Mouse (Mus musculus) embryonic facial prominence, embryonic 12.5 days (tissue): ENCODE measurements around the gene Tigd3. TPM values are rescaled to one million over a fixed set of nuclear protein-coding genes. Genes with fewer than 3 reads are reported as not detected.
A peak's percentile ranks its signal among the peaks of the same experiment; 100 is the strongest.

Experiments
- ATAC-seq: fragments of 200-750 bp; cut with Nextera tagmentation; 2 replicates; pipeline ENCODE4 v1.8.0; 2017; ENCODE audit not compliant: insufficient number of reproducible peaks, insufficient read depth, low FRiP score, low TSS enrichment
- H3K27ac ChIP-seq: fragments of 300-500 bp; sonication (generic); 2 replicates; pipeline ENCODE4 v1.5.1; 2016; ENCODE audit warnings: mild to moderate bottlenecking
- H3K27me3 ChIP-seq: fragments of 300-500 bp; sonication (generic); 2 replicates; pipeline ENCODE4 v1.6.1; 2016; ENCODE audit warnings: mild to moderate bottlenecking, moderate library complexity
- H3K36me3 ChIP-seq: fragments of 300-500 bp; sonication (generic); 2 replicates; pipeline ENCODE4 v1.6.1; 2016; ENCODE audit warnings: mild to moderate bottlenecking
- H3K4me1 ChIP-seq: fragments of 300-500 bp; sonication (generic); 2 replicates; pipeline ENCODE4 v1.6.1; 2016
- H3K4me2 ChIP-seq: fragments of 300-500 bp; sonication (generic); replicated peaks from 2 replicates; pipeline ENCODE4 v1.6.1; 2016; ENCODE audit warnings: mild to moderate bottlenecking, moderate library complexity
- H3K4me3 ChIP-seq: fragments of 300-500 bp; sonication (generic); 2 replicates; pipeline ENCODE4 v1.5.1; 2016; ENCODE audit warnings: mild to moderate bottlenecking
- H3K9ac ChIP-seq: fragments of 300-500 bp; sonication (generic); 2 replicates; pipeline ENCODE4 v1.6.1; 2016; ENCODE audit warnings: mild to moderate bottlenecking, moderate library complexity
- H3K9me3 ChIP-seq: fragments of 300-500 bp; sonication (generic); 2 replicates; pipeline ENCODE4 v1.6.1; 2016; ENCODE audit warnings: mild to moderate bottlenecking, moderate library complexity
- WGBS: fragments of 180-500 bp; shearing (Covaris S2); methylation state at CpG from one replicate; pipeline ENCODE4 v1.1.7; 2016; 5-methylcytosine and 5-hydroxymethylcytosine counted together
- polyA plus RNA-seq: library from polyadenylated mRNA; unstranded; fragments of >200 nt; fragmentation: Nextera tagmentation; extraction: Ambion mirVana; gene quantifications from 2 replicates; pipeline ENCODE4 v1.2.1, GENCODE M21; 2016

The Tigd3 gene
- polyA plus RNA-seq, 1 experiment from 2014 or later: 6.3 TPM

GRCm38 (mm10) chr19:5929634-5930596 lies 36.0 kb upstream of the Tigd3 start:
- 71% methylated on average over 14 of the region's 14 CpGs for WGBS
- Histone ChIP-seq H3K36me3 (no peaks in the 10 kb centered on the region), H3K27me3 (0 out of 2 replicates have a peak, but pooled peaks cover 10% of the 10 kb centered on the region), H3K27ac (no peak overlapping the region), H3K4me1 (peaks cover 14% of the 10 kb centered on the region; the same call in 1 of the 2 replicates), H3K9ac (no peak overlapping the region), H3K4me3 (no peak overlapping the region), H3K4me2 (no peak overlapping the region), H3K9me3 (no peaks in the 10 kb centered on the region)
- no peak for ATAC-seq

DNA sequence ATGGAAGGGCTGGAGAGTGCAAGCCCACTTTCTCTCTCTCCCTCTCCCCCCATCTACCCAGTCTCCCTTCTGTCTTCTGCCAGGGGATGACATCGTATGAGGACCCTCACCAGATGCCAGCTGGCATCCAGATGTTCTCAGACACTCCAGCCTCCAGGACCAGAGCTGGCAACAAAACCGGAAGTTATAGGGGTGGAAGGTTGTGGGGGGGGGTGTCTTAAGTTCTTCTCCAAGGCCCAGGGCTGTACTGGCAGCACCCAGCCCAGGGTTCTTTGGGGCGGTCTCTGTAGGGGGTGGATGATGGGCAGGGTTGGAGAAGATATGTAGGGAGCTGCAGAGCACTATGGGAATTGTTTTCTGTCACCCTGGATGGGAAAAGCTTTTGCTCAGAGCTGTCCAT lies 34.6 kb upstream of the Tigd3 start:
- Histone ChIP-seq H3K9me3 (no peaks in the 10 kb centered on the region), H3K4me1 (peaks cover 14% of the 10 kb centered on the region; the same call in 1 of the 2 replicates), H3K36me3 (no peaks in the 10 kb centered on the region), H3K4me2 (no peak overlapping the region), H3K27me3 (0 out of 2 replicates have a peak, but pooled peaks cover 10% of the 10 kb centered on the region), H3K4me3 (no peak overlapping the region), H3K27ac (no peak overlapping the region), H3K9ac (no peak overlapping the region)
- no peak for ATAC-seq
- 43% methylated on average over 3 of the region's 3 CpGs for WGBS

GRCm38 (mm10) chr19:5928104-5928503 lies 34.2 kb upstream of the Tigd3 start:
- no peaks in the 10 kb centered on the region for H3K36me3 ChIP-seq
- H3K9ac ChIP-seq: no peak overlapping the region
- 71% methylated on average over 6 of the region's 6 CpGs for WGBS
- H3K27me3 ChIP-seq: 0 out of 2 replicates have a peak, but pooled peaks cover 10% of the 10 kb centered on the region
- no peak overlapping the region for H3K4me2 ChIP-seq
- H3K4me1 ChIP-seq: peaks cover 14% of the 10 kb centered on the region; the same call in 1 of the 2 replicates
- H3K9me3 ChIP-seq: no peaks in the 10 kb centered on the region
- no peak overlapping the region for H3K4me3 ChIP-seq
- ATAC-seq: no peak
- H3K27ac ChIP-seq: no peak overlapping the region

DNA sequence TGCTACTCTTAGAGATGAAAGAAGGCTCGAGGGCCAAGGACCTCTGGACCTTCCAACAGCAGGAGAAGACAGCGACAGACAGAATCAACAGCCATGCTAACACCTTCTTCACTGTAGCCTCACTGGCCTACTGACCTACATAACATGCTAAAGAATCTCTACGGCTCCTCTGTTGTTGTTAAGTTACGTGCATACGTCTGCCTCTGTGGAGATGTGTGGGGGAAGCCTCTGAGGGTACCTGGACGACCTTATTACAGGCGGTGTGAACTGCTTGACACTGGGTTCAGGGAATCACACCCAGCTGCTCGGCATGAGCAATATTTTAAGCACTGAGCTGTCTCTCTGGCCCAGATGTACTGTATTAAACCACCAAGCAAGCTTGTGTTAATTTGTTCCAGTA lies 33.6 kb upstream of the Tigd3 start:
- Histone ChIP-seq H3K27ac (no peak overlapping the region), H3K9me3 (no peaks in the 10 kb centered on the region), H3K4me2 (no peak overlapping the region), H3K4me3 (no peak overlapping the region), H3K9ac (no peak overlapping the region), H3K27me3 (0 out of 2 replicates have a peak, but pooled peaks cover 10% of the 10 kb centered on the region), H3K36me3 (no peaks in the 10 kb centered on the region), H3K4me1 (peaks cover 14% of the 10 kb centered on the region; the same call in 1 of the 2 replicates)
- 61% methylated on average over 8 of the region's 8 CpGs for WGBS
- ATAC-seq: no peak

GRCm38 (mm10) chr19:5927026-5927425 lies 33.1 kb upstream of the Tigd3 start:
- H3K9me3 ChIP-seq: no peaks in the 10 kb centered on the region
- H3K4me2 ChIP-seq: no peak overlapping the region
- H3K27me3 ChIP-seq: 0 out of 2 replicates have a peak, but pooled peaks cover 10% of the 10 kb centered on the region
- H3K4me3 ChIP-seq: no peak overlapping the region
- H3K36me3 ChIP-seq: no peaks in the 10 kb centered on the region
- ATAC-seq: no peak
- WGBS: 61% methylated on average over 11 of the region's 11 CpGs
- H3K9ac ChIP-seq: no peak overlapping the region
- H3K4me1 ChIP-seq: peaks cover 14% of the 10 kb centered on the region; the same call in 1 of the 2 replicates
- H3K27ac ChIP-seq: no peak overlapping the region

GRCm38 (mm10) chr19:5925311-5925855 lies 31.4 kb upstream of the Tigd3 start:
- Histone ChIP-seq H3K4me2 (peak overlapping the region; percentile 99), H3K4me1 (peaks cover 14% of the 10 kb centered on the region; the same call in 1 of the 2 replicates), H3K4me3 (peak overlapping the region; percentile 47), H3K36me3 (no peaks in the 10 kb centered on the region), H3K27me3 (0 out of 2 replicates have a peak, but pooled peaks cover 10% of the 10 kb centered on the region), H3K27ac (no peak overlapping the region), H3K9ac (no peak overlapping the region), H3K9me3 (no peaks in the 10 kb centered on the region)
- ATAC-seq: no peak
- 29% methylated on average over 11 of the region's 11 CpGs for WGBS

DNA sequence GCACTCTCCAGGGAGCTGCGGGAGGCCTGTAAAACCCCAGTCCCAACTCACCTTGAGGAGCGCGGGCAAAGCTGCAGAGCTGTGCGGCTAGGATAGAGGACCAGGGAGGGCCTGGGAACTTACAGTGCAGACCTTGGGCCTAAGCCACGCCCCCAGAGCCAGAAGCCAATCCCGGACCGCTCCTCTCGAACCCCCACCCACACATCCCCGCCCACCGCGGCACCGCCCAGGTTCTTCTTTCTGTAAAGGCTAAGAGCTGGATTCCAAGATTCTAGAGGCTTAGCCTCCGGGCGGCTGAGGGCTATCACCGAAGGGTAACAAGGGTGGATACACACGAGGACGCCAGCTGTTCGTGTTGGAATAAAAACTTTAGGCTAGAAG lies 30.8 kb upstream of the Tigd3 start, which contains the start of gene Cdc42ep2:
TSS of gene Cdc42ep2 (minus strand) at position 104 of the 381 bp plus-strand sequence.
- Histone ChIP-seq H3K27me3 (0 out of 2 replicates have a peak, but pooled peaks cover 10% of the 10 kb centered on the region), H3K9ac (peak within 1 kb of the TSS; percentile 49), H3K9me3 (no peaks in the 10 kb centered on the region), H3K4me1 (peaks cover 14% of the 10 kb centered on the region; the same call in 1 of the 2 replicates), H3K4me3 (peak within 1 kb of the TSS; percentile 47), H3K27ac (peak within 1 kb of the TSS; percentile 51; the same call in 1 of the 2 replicates), H3K4me2 (peak within 1 kb of the TSS; percentile 99), H3K36me3 (no peaks in the 10 kb centered on the region)
- ATAC-seq: peak; percentile 93
- WGBS: under 1% methylated on average over 18 of the region's 18 CpGs

DNA sequence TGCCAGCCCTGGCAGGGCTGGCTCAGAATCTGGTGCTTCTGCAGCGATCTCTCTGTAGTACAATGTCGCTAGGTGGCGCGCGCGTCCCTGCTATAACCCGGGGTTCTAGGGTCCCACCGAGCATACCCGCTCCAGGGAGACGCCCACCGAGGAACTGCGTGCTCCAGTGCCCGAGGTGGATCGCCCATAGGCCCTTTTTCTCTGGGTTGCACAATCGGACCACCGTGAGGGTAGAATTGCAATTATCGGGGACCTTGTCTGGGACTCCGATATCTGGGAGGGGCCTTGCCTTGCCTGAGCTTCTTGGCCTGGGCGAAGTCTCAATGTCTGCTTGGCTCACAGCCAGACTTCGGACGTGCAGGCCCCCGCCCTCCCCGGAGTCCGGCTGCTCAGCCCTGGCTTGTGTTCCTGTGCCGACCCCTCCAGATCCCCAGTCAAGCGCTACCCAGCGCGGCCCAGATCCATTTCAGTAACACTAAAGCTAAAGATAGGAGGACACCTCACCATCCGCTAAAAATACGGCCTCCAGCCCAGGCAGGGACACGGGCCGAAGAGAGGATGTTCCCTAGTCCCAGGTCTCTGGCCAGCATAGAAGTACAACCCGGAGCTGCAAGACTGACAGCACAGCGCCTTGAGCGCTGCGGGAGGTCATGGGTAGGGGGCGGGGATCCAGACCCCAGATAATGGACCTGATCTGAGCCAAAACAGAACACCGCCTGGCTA lies 30.2 kb upstream of the Tigd3 start:
- H3K4me1 ChIP-seq: peaks cover 14% of the 10 kb centered on the region; the same call in 1 of the 2 replicates
- WGBS: under 1% methylated on average over 38 of the region's 38 CpGs
- H3K27me3 ChIP-seq: 0 out of 2 replicates have a peak, but pooled peaks cover 10% of the 10 kb centered on the region
- H3K36me3 ChIP-seq: no peaks in the 10 kb centered on the region
- peak overlapping the region; percentile 49 for H3K9ac ChIP-seq
- no peaks in the 10 kb centered on the region for H3K9me3 ChIP-seq
- peak overlapping the region; percentile 51; the same call in 1 of the 2 replicates for H3K27ac ChIP-seq
- H3K4me3 ChIP-seq: peak overlapping the region; percentile 47
- peak; percentile 78 for ATAC-seq
- H3K4me2 ChIP-seq: peak overlapping the region; percentile 99

- 95% methylated on average over 3 of the region's 3 CpGs for whole genome bisulfite sequencing
- H3K4me2 ChIP-seq: no peak overlapping the region
- H3K27ac ChIP-seq: no peak overlapping the region
- H3K27me3 ChIP-seq: 0 out of 2 replicates have a peak, but pooled peaks cover 10% of the 10 kb centered on the region
- H3K4me1 ChIP-seq: 0 out of 2 replicates have a peak, but pooled peaks cover 7% of the 10 kb centered on the region
- no peaks in the 10 kb centered on the region for H3K36me3 ChIP-seq
- no peak for ATAC-seq
- H3K9ac ChIP-seq: no peak overlapping the region
- H3K9me3 ChIP-seq: no peaks in the 10 kb centered on the region
- no peak overlapping the region for H3K4me3 ChIP-seq
Observed at GRCm38 (mm10) chr19:5922963-5923362, 29.0 kb upstream of the Tigd3 start.

GRCm38 (mm10) chr19:5922119-5922942 lies 28.4 kb upstream of the Tigd3 start:
- no peak overlapping the region for H3K4me2 ChIP-seq
- no peak for ATAC-seq
- WGBS: 78% methylated on average over 15 of the region's 15 CpGs
- H3K9ac ChIP-seq: no peak overlapping the region
- no peak overlapping the region for H3K27ac ChIP-seq
- H3K27me3 ChIP-seq: 0 out of 2 replicates have a peak, but pooled peaks cover 10% of the 10 kb centered on the region
- no peaks in the 10 kb centered on the region for H3K36me3 ChIP-seq
- 0 out of 2 replicates have a peak, but pooled peaks cover 7% of the 10 kb centered on the region for H3K4me1 ChIP-seq
- H3K9me3 ChIP-seq: no peaks in the 10 kb centered on the region
- no peak overlapping the region for H3K4me3 ChIP-seq
